Mouse (Mus musculus) liver, embryonic 14.5 days (tissue): ENCODE results near the gene 4933405L10Rik. TPM values are rescaled to one million over a fixed set of nuclear protein-coding genes. Genes with fewer than 3 reads are reported as not detected.
A peak's percentile ranks its signal among the peaks of the same experiment; 100 is the strongest.

Source experiments
- ATAC-seq: fragments of 200-750 bp; cut with Nextera tagmentation; 2 replicates; pipeline ENCODE4 v1.8.0; 2017; ENCODE audit warnings: moderate number of reproducible peaks, mild to moderate bottlenecking, moderate library complexity; ENCODE audit not compliant: insufficient read depth
- DNase-seq, 3 experiments: peaks; one replicate each; pipeline ENCODE4 v3.0.0-alpha.2; 2012 to 2013; ENCODE audit warnings: low read depth in 3 of 3, low spot score in 3 of 3
- H3K27ac ChIP-seq: fragments of 300-500 bp; sonication (generic); 2 replicates; pipeline ENCODE4 v1.5.1; 2014; ENCODE audit warnings: moderate library complexity, mild to moderate bottlenecking, control low read depth, inconsistent platforms
- H3K27me3 ChIP-seq: fragments of 300-500 bp; sonication (generic); 2 replicates; pipeline ENCODE4 v1.6.1; 2014; ENCODE audit warnings: mild to moderate bottlenecking, low read length, moderate library complexity; ENCODE audit not compliant: control insufficient read depth, insufficient read depth
- H3K36me3 ChIP-seq: fragments of 300-500 bp; sonication (generic); replicated peaks from 2 replicates; pipeline ENCODE4 v1.6.1; 2014; ENCODE audit warnings: low read depth; ENCODE audit not compliant: control insufficient read depth, insufficient read depth
- H3K4me1 ChIP-seq, 2 experiments: fragments of 200-500 bp in 1 of 2; fragments of 300-500 bp in 1 of 2; sonication (generic) in 1 of 2; replicated peaks; 2 replicates each; pipeline ENCODE4 v1.6.1; 2012 to 2014; ENCODE audit warnings: antibody characterized with exemption in 1 of 2, inconsistent platforms in 1 of 2, low read length in 1 of 2; ENCODE audit not compliant: control insufficient read depth in 2 of 2, insufficient read depth in 2 of 2
- H3K4me2 ChIP-seq: fragments of 300-500 bp; sonication (generic); 2 replicates; pipeline ENCODE4 v1.6.1; 2014; ENCODE audit warnings: low read depth, mild to moderate bottlenecking, control low read depth, moderate library complexity
- H3K4me3 ChIP-seq, 2 experiments: fragments of 200-500 bp in 1 of 2; fragments of 300-500 bp in 1 of 2; sonication (generic) in 1 of 2; 2 replicates each; pipeline ENCODE4 v1.5.1; 2012 to 2014; ENCODE audit warnings: low read depth in 2 of 2, low read length in 2 of 2, mild to moderate bottlenecking in 2 of 2, control low read depth in 1 of 2, inconsistent platforms in 1 of 2, moderate library complexity in 1 of 2; ENCODE audit not compliant: insufficient read depth in 1 of 2
- H3K9ac ChIP-seq: fragments of 300-500 bp; sonication (generic); replicated peaks from 2 replicates; pipeline ENCODE4 v1.6.1; 2014; ENCODE audit warnings: mild to moderate bottlenecking, control low read depth, moderate library complexity
- H3K9me3 ChIP-seq: fragments of 300-500 bp; sonication (generic); 2 replicates; pipeline ENCODE4 v1.6.1; 2016; ENCODE audit warnings: low read length, mixed read lengths; ENCODE audit not compliant: control insufficient read depth
- CTCF ChIP-seq: IDR thresholded peaks from 2 replicates; pipeline ENCODE4 v1.5.1; 2016; ENCODE audit warnings: antibody characterized with exemption, low read depth, control low read depth
- EP300 ChIP-seq: IDR thresholded peaks from 2 replicates; pipeline ENCODE4 v1.6.1; 2016; ENCODE audit warnings: antibody characterized with exemption, low read depth
- WGBS: fragments of 180-500 bp; shearing (Covaris S2); extraction: QIAGEN DNeasy Blood & Tissue Kit; methylation state at CpG from one replicate; pipeline ENCODE4 v1.1.7; 2014; ENCODE audit not compliant: insufficient replicate concordance; 5-methylcytosine and 5-hydroxymethylcytosine counted together
- polyA plus RNA-seq, 2 experiments: library from polyadenylated mRNA; depleted of rRNA in 1 of 2; stranded (reverse) in 1 of 2; unstranded in 1 of 2; fragments of >200 nt; fragmentation: Nextera tagmentation in 1 of 2; extraction: Ambion mirVana in 1 of 2; gene quantifications; 2 replicates each; pipeline versions ENCODE4 v1.2.1 to v1.2.3; 2012 to 2014

The 4933405L10Rik gene
- polyA plus RNA-seq, 2 experiments, result not detected

DNA sequence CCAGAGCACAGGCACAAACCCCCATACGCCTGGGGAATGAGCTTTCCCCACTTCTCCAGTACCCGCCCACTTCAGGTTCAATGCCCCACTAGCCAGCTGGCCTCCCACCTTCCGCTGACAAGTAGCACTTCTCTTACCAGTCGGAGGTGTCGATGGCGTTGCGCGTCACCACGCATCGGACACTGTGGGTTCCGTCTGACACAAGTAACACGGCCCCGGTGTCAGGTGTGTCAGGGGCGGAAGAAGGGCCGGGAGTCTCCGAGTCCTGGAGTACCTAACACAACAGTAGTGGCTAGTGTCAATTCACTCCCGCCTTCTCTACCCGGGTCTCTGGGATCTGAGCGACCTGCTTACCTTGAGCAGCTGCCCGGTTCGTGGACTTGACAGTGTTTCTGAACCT is 6.9 kb upstream of the 4933405L10Rik start:
- Histone ChIP-seq H3K9me3 (no peaks in the 10 kb centered on the region), H3K9ac (peak overlapping the region; percentile 68), H3K27ac (peak overlapping the region; percentile 85), H3K36me3 (no peaks in the 10 kb centered on the region; the same call in 1 of the 2 replicates), H3K4me2 (peak overlapping the region; percentile 97), H3K4me1 (peaks cover 2 to 11% of the 10 kb centered on the region in 2 experiments; a peak in 3 of 4 replicates), H3K4me3 (peak overlapping the region; percentile 77 to 95), H3K27me3 (no peaks in the 10 kb centered on the region)
- ATAC-seq (peak; percentile 40), DNase-seq (peak; percentile 41 to 59 (median 45))
- TF ChIP-seq EP300 (no peak), CTCF (0 out of 2 replicates have a peak, but pooled peaks have one; percentile 6)
- under 1% methylated on average over 21 of the region's 21 CpGs for WGBS

DNA sequence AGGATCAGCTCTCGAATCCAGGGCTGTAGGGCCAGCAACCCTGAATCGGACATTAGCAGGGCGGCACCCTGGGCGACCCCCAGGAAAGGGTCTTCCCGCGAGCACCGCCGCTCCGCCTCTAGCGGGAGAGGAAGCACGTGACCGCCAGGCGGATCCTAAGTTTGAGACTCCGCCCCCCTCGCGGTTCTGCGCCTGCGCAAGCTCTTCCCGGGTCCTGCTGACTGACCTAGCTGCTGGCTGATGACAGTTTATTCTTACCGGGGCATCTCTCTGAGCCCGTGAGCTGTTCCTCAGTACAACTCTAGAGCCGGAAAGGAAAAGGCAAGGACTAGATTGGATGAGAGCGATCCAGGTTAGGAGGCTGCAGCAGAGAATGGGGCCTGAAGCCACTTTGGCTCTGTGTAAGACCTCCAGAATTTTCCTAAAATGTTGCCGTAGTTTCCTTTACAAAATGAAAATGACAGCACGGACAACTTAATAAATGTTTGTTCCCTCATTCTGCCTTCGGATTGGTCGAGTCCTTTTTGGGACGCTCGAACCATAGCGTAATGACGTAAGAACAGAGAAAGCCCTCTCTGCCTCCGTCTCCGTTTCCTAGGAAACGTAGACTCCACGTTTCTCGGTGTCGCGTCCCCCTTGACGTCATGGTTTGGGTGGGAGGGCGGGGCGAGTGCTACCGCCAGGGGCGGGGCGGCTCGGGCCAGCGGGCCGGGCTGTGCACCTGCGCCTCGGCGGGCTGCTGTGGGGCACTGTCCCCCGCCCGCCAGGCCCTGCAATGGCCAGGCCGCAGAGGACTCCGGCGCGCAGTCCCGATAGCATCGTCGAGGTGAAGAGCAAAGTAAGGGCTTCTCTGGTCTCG is 6.3 kb upstream of the 4933405L10Rik start, which contains the start of the genes Acd and Pard6a:
Acd (minus strand) TSS at position 137 of the 859 bp plus-strand sequence.
Pard6a (plus strand) TSS at position 183 of the 859 bp plus-strand sequence.
- peak within 1 kb of the TSS; percentile 77 to 95 for H3K4me3 ChIP-seq
- peak within 1 kb of the TSS; percentile 97 for H3K4me2 ChIP-seq
- H3K9ac ChIP-seq, result peak within 1 kb of the TSS; percentile 68
- H3K9me3 ChIP-seq, result no peaks in the 10 kb centered on the region
- H3K27me3 ChIP-seq, result no peaks in the 10 kb centered on the region
- peak within 1 kb of the TSS; percentile 85 for H3K27ac ChIP-seq
- no peaks in the 10 kb centered on the region; the same call in 1 of the 2 replicates for H3K36me3 ChIP-seq
- DNase-seq, result peak; percentile 87 to 89 (median 87)
- TF ChIP-seq CTCF (0 out of 2 replicates have a peak, but pooled peaks have one; percentile 16), EP300 (no peak)
- ATAC-seq, result peak; percentile 79
- H3K4me1 ChIP-seq, result peaks cover 2 to 11% of the 10 kb centered on the region in 2 experiments; a peak in 3 of 4 replicates
- WGBS, result under 1% methylated on average over 60 of the region's 60 CpGs

DNA sequence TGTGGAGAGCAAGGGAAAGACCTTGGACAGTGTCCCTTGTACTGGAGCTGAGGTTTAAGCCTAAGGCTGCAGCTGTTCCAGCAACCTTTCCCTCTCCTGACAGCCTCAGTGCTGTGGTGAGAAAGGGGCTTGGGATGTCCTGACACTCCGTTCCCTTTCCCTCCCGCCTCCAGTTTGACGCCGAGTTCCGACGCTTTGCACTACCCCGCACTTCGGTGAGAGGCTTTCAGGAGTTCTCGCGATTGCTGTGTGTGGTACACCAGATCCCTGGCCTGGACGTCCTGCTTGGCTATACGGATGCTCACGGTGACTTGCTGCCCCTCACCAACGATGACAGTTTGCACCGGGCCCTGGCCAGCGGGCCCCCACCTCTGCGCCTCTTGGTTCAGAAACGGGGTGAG is 5.5 kb upstream of the 4933405L10Rik start:
- Histone ChIP-seq H3K4me1 (peaks cover 2 to 17% of the 10 kb centered on the region in 2 experiments; a peak in 3 of 4 replicates), H3K9me3 (no peaks in the 10 kb centered on the region), H3K9ac (peak overlapping the region; percentile 57), H3K27me3 (no peaks in the 10 kb centered on the region), H3K4me3 (peak overlapping the region; percentile 61 to 77), H3K36me3 (no peaks in the 10 kb centered on the region; the same call in 1 of the 2 replicates), H3K4me2 (peak overlapping the region; percentile 97), H3K27ac (peak overlapping the region; percentile 49)
- 65% methylated on average over 18 of the region's 18 CpGs for WGBS
- ATAC-seq, result 0 out of 2 replicates have a peak, but pooled peaks have one; percentile 1
- no peak for TF ChIP-seq CTCF
- no peak for TF ChIP-seq EP300
- no peak for DNase-seq

DNA sequence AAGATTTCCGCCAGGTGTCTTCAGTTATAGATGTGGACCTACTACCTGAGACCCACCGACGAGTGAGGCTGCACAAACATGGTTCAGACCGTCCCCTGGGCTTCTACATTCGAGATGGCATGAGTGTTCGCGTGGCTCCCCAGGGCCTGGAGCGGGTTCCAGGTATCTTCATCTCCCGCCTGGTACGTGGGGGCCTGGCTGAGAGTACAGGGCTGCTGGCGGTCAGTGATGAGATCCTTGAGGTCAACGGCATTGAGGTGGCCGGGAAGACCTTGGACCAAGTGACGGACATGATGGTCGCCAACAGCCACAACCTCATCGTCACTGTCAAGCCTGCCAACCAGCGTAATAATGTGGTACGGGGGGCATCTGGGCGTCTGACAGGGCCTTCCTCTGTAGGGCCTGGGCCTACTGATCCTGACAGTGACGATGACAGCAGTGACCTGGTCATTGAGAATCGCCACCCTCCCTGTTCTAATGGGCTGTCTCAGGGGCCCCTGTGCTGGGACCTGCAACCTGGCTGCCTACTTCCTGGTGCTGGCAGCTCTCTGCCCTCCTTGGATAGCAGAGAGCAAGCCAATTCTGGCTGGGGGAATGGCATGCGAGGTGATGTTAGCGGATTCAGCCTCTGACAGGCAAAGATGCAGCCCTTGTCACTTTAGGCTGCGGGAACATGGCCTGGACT is 4.6 kb upstream of the 4933405L10Rik start:
- H3K9ac ChIP-seq, result no peak overlapping the region
- DNase-seq (no peak), ATAC-seq (no peak)
- H3K4me1 ChIP-seq, result peaks cover 2 to 21% of the 10 kb centered on the region in 2 experiments; a peak in 3 of 4 replicates
- H3K9me3 ChIP-seq, result no peaks in the 10 kb centered on the region
- no peak overlapping the region for H3K4me3 ChIP-seq
- no peak overlapping the region for H3K27ac ChIP-seq
- H3K36me3 ChIP-seq, result no peaks in the 10 kb centered on the region; the same call in 1 of the 2 replicates
- H3K4me2 ChIP-seq, result no peak overlapping the region
- no peaks in the 10 kb centered on the region for H3K27me3 ChIP-seq
- TF ChIP-seq CTCF (no peak), EP300 (no peak)
- 85% methylated on average over 24 of the region's 24 CpGs for WGBS
